Mouse (Mus musculus): Measurements from ENCODE around the gene Nav2. TPM values are rescaled to one million over a fixed set of nuclear protein-coding genes. Genes with fewer than 3 reads are reported as not detected.

The Nav2 gene
- polyA plus RNA-seq, 1 experiment = 4.4 TPM

DNA sequence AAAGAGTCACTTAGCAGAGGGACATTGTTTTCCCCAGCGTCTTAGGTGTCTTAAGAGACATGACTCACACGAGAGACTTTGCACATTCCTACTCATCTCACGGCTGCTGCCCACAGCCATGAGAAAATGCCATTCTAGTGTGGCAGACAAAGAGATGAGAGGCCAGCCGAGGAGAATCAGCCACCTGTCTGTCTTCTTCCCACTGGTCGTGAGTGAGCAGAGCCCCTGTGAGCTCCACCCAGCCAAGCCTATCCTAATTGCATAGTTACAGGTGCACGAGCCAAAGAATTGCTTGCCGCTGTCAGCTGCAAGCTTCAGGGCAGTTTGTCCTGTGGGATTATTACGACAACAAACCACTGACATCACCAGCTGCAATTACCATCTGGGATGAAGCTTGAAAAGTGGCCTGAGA lies 167.8 kb downstream of the Nav2 start:
- 21% methylated on average over 8 of the region's 8 CpGs for WGBS

GRCm38 (mm10) chr7:49078930-49079329 lies 170.4 kb downstream of the Nav2 start:
- no peak for DNase-seq (ENCODE audit: low read depth, low spot score)
- 62% methylated on average over 5 of the region's 5 CpGs for WGBS

More for the DNA sequence above, 167.8 kb downstream of the Nav2 start:
- no peak for DNase-seq (ENCODE audit: low read depth, low spot score)

DNA sequence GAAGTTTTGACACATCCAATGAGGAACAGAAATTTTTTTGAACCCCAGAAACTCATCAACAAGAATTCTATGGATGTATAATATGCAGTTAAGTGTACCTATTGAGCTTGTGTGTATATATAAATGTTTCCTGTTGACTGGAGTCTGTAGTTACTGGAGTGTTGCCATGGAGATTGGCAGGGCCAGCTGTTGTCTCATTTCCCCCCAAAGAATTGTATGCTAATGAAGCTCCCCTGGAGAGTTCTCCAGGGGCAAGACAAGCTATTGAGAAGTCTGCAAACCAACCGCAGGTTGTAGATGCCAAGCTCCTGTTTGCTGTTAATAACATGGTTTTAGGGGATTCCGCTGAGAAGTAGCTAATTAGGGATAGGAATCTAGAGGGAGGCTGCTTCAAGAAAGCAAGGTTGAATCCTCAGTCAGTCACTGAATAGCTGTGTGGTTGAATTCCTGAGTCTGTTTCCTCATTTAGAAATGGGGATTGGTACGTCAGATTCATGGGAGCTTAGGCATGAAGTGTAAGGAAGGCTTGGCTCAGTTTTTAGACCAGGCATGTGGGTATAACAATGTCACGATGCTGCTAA lies 174.2 kb downstream of the Nav2 start:
- no peak for DNase-seq (ENCODE audit: low read depth, low spot score)
- 58% methylated on average over 4 of the region's 4 CpGs for WGBS

DNA sequence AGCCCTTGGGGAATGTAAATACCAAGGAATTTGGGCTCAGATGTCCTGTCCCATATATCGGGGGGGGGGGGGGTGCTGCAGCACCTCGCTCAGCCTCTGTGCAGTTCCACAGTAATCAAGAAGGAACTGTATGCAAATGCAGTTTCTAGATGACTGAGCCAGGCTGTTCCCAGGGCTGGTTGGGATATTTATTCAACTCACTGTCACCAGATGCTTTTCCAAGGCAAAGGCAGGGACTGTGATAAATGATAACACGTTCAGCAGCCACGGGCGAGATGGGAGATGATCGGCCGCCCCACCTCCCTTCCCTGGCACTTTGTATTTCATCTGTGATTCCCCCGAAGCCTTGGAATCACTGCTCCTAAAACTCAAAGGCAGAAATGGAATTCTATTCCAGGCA lies 176.3 kb downstream of the Nav2 start:
- WGBS = 55% methylated on average over 8 of the region's 8 CpGs
- no peak for DNase-seq (ENCODE audit: low read depth, low spot score)

- 86% methylated on average over 10 of the region's 10 CpGs for WGBS
- DNase-seq (ENCODE audit: low read depth, low spot score) = no peak
These were observed 177.2 kb downstream of the Nav2 start for GRCm38 (mm10) chr7:49085759-49086158.

GRCm38 (mm10) chr7:49087154-49087553 lies 178.6 kb downstream of the Nav2 start:
- WGBS = 78% methylated on average over 5 of the region's 5 CpGs
- no peak for DNase-seq (ENCODE audit: low read depth, low spot score)

DNA sequence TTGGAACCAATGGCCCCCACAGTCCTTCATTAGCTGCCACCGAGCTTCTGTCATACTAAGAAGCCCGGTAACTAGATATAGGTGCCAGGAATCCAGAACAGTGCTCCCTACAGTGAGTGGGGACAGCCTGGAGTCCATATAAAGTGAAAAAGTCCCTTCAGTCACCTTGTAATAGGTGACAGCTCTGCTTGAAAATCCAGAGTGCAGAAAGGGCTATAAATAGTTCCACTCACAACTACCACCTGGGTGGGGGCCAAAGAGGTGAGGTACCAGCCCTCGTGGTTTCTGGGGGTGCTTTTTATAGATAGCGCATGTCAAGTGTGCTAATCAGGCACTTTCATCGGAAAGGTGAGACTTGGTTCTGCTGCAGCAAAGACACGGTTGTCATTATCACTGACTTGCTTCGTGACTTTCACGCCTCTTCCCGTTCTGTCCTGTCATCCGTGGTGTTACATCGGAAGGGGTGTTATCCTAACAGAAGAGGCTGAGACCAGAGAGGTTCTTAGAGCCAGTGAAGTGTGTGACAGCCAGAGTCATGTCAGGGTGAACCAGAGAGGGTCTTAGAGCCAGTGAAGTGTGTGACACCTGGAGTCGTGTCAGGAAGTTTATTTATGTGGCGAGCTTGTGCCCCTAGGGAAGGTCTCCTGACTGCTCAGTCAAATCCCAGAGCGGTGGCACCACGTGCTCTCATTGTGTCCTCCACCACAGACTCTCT lies 179.8 kb downstream of the Nav2 start:
- no peak for DNase-seq (ENCODE audit: low read depth, low spot score)
- 66% methylated on average over 15 of the region's 15 CpGs for WGBS

DNA sequence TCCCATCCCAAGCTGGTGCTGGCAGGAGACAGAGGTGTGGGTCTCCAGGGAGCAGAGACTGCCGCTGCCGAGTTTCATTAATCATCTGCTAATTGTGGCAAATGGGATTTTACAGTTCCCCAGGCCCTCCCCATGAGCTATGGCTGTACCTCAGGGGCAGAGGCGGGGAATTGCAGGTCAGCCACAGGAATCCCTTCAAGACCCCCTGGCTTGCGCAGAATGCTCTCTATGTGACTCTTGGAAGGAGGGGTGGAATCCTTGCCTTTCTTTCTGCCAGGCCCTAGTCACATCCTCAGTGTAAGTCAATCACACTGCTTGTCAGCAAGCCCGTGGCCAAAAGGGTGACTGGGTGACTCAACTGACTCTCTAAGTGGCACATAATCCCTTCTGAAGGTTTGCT lies 182.9 kb downstream of the Nav2 start:
- WGBS = 32% methylated on average over 5 of the region's 5 CpGs
- DNase-seq (ENCODE audit: low read depth, low spot score) = no peak

- WGBS = 53% methylated on average over 5 of the region's 5 CpGs
- no peak for DNase-seq (ENCODE audit: low read depth, low spot score)
These were observed 183.4 kb downstream of the Nav2 start for GRCm38 (mm10) chr7:49091921-49092320.

- 53% methylated on average over 6 of the region's 6 CpGs for WGBS
- DNase-seq (ENCODE audit: low read depth, low spot score) = no peak
These were observed 185.1 kb downstream of the Nav2 start for GRCm38 (mm10) chr7:49093596-49093995.

- DNase-seq (ENCODE audit: low read depth, low spot score) = no peak
These were observed 186.0 kb downstream of the Nav2 start for GRCm38 (mm10) chr7:49094531-49094930.

DNA sequence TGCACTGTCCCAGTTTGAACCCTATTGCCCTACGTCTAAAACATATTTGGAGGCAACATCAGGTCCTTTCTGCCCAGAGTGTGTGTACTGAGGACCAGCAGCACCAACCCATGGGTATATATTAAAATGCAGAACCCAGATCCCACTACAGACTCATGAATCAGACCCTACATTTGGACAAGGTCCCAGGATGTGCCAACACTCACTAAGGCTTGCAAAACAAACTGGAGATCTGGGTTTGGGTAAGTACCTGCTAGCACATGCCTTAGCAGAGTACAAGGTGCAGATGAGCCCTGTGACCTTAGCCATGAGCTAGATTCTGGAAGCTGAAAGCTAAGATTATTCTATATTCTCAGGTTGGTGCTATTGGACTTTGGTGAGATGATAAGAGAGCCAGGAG lies 192.8 kb downstream of the Nav2 start:
- DNase-seq (ENCODE audit: low read depth, low spot score) = no peak
- 80% methylated on average over 1 of the region's 1 CpGs for WGBS

More at GRCm38 (mm10) chr7:49094531-49094930, 186.0 kb downstream of the Nav2 start:
- WGBS = 87% methylated on average over 3 of the region's 3 CpGs

DNA sequence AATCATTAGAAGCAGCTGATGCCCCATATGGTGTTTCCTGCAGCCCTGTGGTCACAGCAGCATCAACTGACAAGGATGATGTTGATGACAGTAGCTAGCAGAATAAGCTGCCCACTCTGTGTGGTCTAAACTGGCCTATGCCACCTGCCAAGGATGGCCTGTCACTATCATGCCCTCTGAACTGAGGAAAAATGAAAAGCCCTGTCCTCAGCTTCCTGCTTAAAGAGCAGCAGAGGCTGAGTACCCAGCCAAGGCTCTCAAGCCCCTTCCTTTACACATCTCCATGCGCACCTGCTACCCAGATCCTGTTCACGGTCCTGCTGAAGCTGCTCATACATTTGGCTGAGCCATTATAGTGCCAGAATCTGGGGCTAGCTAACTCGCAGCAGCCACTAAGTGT lies 193.7 kb downstream of the Nav2 start:
- 84% methylated on average over 3 of the region's 3 CpGs for WGBS

GRCm38 (mm10) chr7:49104376-49104775 lies 195.9 kb downstream of the Nav2 start:
- WGBS = 87% methylated on average over 8 of the region's 8 CpGs

More for the DNA sequence above, 193.7 kb downstream of the Nav2 start:
- DNase-seq (ENCODE audit: low read depth, low spot score) = no peak

GRCm38 (mm10) chr7:49104793-49105192 lies 196.3 kb downstream of the Nav2 start:
- no peak for DNase-seq (ENCODE audit: low read depth, low spot score)
- 87% methylated on average over 1 of the region's 1 CpGs for WGBS

More at GRCm38 (mm10) chr7:49104376-49104775, 195.9 kb downstream of the Nav2 start:
- DNase-seq (ENCODE audit: low read depth, low spot score) = no peak

DNA sequence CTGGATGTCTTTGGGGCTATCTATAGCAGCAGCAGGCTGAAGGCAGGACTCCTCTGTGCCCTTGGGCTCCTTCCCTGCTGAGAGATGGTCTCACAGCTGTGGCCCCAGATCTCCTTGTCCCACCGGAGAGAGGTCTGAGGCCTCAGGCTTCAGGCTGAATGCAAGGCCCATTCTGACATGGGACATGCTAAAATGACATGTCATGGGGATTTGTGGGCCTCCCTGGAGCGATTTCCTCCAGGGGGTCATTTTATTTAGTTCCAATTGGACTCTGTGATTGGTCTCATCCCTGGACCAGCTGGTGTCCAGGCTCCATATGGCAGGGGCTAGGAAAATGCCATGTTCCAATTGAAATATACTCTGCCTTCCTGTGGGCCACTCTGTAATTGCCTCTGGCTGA lies 197.0 kb downstream of the Nav2 start:
- 80% methylated on average over 2 of the region's 2 CpGs for WGBS
- no peak for DNase-seq (ENCODE audit: low read depth, low spot score)

DNA sequence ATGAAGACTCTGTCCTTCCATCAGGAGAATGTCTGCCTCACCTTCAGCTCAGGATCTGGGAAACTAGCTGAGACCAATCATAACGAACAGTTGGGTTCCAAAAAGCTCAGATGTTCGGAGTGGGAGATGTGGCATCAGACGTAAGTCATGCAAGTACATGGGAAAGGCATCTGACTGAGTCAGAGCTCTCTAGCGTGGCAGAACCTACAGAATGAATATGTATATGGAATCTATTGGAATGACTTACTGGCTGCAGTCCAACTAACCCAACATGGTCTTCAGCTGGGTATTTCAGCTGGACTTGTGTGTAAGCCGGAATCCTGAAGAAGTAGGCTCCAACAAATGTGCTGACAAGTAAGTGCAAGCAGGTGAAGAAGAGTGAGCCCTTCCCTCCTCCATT lies 199.6 kb downstream of the Nav2 start:
- WGBS = 86% methylated on average over 5 of the region's 5 CpGs
- DNase-seq (ENCODE audit: low read depth, low spot score) = no peak

GRCm38 (mm10) chr7:49119016-49119415 lies 210.5 kb downstream of the Nav2 start:
- DNase-seq (ENCODE audit: low read depth, low spot score) = no peak

DNA sequence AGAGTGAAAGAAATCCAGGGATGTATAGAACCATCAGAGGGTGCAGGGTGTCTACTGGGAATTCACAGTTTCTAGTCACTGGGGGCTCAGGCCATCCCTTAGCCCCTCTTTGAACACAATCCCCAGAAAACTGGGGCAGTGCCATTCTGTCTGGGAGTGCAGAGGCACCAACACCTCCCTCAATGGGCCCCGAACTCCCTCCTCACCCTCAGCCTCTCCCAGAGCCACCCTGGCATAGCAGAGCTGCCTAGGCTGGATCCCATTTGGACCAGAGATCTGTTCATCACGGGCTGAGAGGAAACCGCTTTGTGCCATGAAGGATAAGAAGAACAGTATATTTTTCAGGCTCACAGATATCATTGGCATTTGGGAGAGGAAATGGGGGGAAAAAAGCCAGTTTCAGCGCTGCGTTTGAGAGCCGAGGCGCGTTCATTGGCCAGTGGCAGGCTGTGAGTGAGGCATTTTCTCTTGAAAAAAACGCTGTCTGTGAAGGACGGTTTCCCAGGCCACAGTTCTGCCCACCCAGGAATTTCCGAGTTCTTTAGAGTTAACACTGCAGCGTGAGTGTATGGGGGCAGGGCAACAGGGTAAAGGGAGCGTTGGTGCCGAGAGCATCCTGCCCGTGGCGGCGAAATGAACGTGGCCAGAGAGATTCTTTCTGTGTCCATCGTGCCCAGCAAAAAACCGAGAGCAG lies 211.4 kb downstream of the Nav2 start:
- no peak for DNase-seq (ENCODE audit: low read depth, low spot score)
- 37% methylated on average over 20 of the region's 20 CpGs for WGBS

More at GRCm38 (mm10) chr7:49119016-49119415, 210.5 kb downstream of the Nav2 start:
- WGBS = 58% methylated on average over 8 of the region's 8 CpGs

DNA sequence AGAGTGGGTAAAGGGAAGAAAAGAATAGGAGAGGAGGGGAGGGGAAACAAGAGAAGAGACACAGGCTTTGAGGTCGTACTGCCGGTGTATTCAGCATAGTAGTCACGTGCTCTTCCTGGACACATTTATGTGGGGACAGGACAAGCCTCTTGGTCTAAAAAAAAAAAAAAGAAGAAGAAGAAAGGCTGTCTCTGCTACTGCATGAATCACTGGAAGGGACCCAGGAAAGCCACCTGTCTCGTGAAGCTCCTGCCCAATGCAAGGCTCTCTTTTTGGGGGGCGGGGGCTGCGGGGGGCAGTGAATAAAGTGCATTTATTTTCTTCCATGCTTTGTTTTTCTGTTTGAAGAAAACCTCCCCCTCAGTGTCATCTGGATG lies 212.0 kb downstream of the Nav2 start:
- WGBS = 32% methylated on average over 6 of the region's 6 CpGs
- DNase-seq (ENCODE audit: low read depth, low spot score) = no peak

Data from large intestine, adult 2 months (tissue).